Mouse (Mus musculus) cerebellum, adult 11-12 months (tissue): ENCODE measurements at regions not wholly inside any gene's neighbourhood (a gene's known extent, or its start where the extent isn't known, plus 50 kb on each side); places are given as distances from the start of the nearest gene placed in this dataset.

Experiments used
- DNase-seq: peaks from one replicate; pipeline ENCODE4 v3.0.0; 2022

DNA sequence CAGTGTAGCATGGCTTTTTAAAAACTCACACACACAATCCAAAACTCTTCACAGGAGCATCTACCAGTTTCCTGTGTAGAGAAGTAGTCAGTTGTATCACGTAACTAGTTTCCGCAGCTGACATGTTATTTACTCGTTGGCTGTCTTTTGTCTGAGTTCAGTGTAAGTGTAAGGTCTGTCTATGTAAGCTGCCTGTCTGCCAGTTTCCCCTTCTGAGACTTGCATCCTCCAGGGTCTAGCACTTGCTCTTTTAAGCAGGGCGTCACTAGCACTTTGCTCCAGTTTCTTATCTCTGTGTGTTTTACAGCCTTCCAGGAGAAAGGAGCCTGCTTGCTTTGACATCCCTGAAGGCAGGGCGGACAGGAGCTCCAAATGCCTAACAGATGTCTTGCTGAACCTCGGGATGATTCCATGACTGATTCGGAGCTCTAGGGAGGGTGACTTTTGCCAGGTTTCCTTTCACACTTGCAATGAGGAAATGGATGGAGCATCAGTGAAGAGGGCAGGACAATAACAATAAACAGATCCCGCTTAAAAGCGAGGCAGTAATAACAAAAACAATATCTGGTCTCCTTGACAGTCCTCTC is 131.2 kb upstream of the Osr1 start:
- DNase-seq = no peak

DNA sequence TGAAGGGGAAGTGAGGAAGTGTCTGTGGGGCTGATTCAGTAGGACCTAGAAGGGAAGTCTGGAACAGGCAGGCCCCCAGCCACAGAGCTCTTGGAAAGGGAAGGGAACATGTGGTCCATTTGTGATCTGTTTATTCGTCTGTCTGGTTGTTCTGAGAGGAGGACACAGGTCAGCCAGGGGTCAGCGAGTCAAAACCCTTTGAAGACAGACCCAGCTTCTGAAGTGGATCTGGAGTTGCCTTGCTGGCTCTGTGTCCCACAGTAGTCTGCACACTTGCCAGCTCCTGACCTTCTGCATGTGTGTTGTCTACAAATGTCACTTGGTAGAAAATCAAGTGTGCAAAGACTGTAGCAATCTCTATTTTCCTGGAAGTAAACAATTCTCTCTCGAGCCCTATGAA is 119.3 kb upstream of the Osr1 start:
- DNase-seq = no peak

DNA sequence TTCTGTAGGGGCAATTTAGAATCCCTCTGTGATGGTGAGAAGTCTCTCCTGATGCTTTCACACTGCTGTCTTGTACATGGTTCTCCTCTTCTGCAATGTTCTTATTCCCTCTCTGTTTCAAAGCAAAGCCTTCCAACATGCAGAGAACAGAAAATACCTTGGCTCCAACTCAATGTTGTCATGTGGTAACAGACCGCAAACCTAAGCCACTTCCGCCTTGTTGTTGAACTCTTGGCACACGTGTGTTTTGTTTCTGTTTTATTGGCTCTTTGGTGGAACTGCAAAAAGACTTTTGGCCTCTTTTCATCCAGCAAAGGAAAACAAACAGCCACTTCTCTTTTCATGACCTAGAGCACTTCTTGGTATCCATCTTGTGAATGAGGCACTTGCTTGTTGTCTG is 109.7 kb upstream of the Osr1 start:
- no peak for DNase-seq

- no peak for DNase-seq
These were observed 100.1 kb upstream of the Osr1 start for GRCm38 (mm10) chr12:9469655-9470470.

- no peak for DNase-seq
These were observed 94.1 kb upstream of the Osr1 start for GRCm38 (mm10) chr12:9475836-9476235.

GRCm38 (mm10) chr12:9478201-9478600 is 91.7 kb upstream of the Osr1 start:
- DNase-seq = no peak

DNA sequence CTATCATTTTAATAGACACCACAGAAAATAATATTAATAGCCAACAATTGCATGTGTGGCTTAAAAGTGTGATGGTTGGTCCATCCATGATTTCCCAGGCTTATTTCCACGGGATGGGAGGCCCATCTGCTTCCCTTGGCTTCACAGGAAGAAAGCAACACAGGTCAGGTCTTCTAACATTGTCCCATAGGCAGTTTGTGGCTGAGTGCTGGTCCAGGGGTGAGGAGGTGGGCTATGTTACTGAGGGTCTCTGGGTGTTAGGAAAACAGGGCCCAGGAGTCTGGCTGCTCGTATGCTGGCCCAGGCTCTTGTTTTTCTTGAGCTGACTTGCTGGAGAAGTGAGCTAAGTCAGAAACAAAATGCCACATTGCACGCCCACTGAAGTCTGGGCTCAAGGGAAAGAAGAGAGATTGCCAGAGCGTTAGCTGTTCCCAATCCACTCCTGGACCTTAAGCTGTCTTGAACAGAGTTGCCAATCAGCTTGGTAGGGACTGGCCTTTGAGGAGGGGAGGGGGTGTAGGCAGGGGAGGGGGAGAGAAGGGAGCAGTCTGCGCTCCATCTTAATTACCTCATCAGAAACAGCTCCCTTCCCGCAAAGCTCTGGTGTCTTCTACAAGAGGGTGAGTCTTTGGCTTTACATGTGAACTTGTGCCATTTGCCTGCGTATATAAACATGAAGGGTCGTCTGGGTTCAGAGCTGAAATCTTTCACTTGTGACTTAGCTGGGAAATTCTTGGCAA is 82.1 kb upstream of the Osr1 start:
- DNase-seq = no peak

- no peak for DNase-seq
These were observed 56.0 kb upstream of the Osr1 start for GRCm38 (mm10) chr12:9513926-9514325.

DNA sequence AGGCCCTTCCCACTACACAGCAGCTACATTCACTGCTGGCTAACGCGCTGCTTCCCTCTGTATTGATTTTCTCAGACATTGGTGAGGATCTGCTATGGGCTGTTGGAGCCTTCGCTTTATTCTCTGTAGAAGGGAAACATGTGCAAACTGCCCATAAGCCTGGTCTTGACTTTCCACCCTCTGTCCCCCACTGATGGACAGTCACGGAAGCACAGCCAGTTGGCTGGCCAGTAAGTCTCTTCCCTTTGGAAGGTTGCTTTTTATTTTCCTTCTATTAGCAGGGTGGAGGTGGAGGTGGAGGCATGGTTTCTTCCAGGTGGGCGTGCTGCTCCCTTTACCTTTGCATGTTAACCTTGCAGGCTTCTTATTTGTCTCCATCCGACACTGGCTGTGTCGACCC is 51.1 kb upstream of the Osr1 start:
- no peak for DNase-seq

DNA sequence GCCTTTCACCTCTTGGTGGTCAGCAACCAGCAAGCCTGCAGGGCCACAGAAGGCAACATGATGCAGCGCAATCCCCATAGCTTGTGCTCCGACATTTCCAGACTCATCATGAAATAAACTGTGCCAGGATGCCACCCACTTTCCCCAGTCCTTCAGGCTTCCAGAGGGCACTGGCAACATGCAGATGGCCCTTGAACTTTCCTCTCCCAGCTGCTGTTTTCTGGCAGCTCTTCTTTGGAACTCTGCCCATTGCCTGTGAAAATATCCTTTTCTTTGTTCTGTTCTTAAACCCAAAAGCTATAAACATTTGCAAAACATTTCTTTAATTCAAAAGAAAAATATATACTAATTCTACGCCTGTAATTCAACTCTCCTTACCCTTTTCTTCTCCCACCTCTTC is 50.6 kb upstream of the Osr1 start:
- no peak for DNase-seq
